Mouse (Mus musculus): Measurements from ENCODE around the gene Pxn. TPM values are rescaled to one million over a fixed set of nuclear protein-coding genes. Genes with fewer than 3 reads are reported as not detected.
"Not testable (repeated sequence)": the region's sequence is repeated elsewhere in the genome, so short reads cannot be mapped to it uniquely, and the experiment has no call there.

Pxn gene
- polyA plus RNA-seq, 1 experiment from 2014 or later, result 15.2 TPM

DNA sequence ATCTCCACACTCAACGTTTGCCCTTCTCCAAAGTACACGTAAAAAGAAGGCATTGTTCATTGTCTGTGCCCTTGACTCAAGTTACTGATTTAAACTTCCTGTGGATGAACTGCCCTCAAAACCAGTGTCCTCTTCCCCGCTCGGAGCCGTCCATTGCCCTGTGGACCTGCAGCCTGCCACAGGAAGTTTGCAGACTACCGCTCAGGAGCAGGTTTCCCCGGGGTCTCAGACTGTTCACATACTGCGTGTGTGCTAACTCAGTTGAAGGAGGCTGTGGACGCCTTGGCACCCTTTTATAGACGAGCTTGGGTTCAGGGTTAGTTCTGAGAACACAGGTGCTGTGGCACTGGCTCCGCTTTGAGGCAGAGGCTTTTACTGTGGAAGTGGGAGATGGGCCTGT lies 62.8 kb downstream of the Pxn start:
- Histone ChIP-seq H3K9me3 (replicated peaks) (no peaks in the 10 kb centered on the region), H3K4me2 (no peak overlapping the region; the same call in 1 of the 2 replicates), H3K9ac (no peak overlapping the region), H3K27me3 (no peaks in the 10 kb centered on the region), H3K27ac (replicated peaks) (peak overlapping the region; percentile 61), H3K4me3 (replicated peaks) (no peak overlapping the region), H3K4me1 (replicated peaks) (peaks cover 47% of the 10 kb centered on the region), H3K36me3 (replicated peaks) (peaks cover 27% of the 10 kb centered on the region)
- ATAC-seq (ENCODE audit: insufficient read depth), result no peak
- 59% methylated on average over 11 of the region's 11 CpGs for WGBS (ENCODE audit: insufficient replicate concordance)

DNA sequence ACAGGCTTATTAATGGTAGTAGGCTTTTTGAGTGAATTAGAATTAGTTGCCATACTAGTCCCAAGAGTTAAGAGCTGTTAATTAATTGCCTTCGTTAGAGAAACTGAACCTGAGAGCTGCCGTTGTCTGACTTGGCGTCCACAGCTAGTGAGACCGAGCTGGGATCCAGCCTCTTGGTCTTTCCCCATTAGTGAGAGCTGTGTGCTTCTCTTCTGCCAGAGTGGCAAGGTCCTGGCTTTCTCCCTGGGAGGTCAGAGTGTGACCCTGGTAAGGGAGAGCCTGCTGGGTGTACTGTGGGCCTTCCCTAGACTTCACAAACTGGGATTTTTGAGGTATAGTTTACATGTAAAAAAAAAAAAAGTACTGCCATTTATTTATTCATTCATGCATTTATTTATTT lies 63.2 kb downstream of the Pxn start:
- WGBS (ENCODE audit: insufficient replicate concordance), result 86% methylated on average over 4 of the region's 4 CpGs
- peak overlapping the region; percentile 61 for H3K27ac ChIP-seq (replicated peaks)
- ATAC-seq (ENCODE audit: insufficient read depth), result no peak
- no peak overlapping the region for H3K4me2 ChIP-seq
- H3K9me3 ChIP-seq (replicated peaks), result no peaks in the 10 kb centered on the region
- H3K36me3 ChIP-seq (replicated peaks), result peaks cover 31% of the 10 kb centered on the region
- peaks cover 43% of the 10 kb centered on the region for H3K4me1 ChIP-seq (replicated peaks)
- no peak overlapping the region for H3K4me3 ChIP-seq (replicated peaks)
- no peak overlapping the region for H3K9ac ChIP-seq
- H3K27me3 ChIP-seq, result no peaks in the 10 kb centered on the region

DNA sequence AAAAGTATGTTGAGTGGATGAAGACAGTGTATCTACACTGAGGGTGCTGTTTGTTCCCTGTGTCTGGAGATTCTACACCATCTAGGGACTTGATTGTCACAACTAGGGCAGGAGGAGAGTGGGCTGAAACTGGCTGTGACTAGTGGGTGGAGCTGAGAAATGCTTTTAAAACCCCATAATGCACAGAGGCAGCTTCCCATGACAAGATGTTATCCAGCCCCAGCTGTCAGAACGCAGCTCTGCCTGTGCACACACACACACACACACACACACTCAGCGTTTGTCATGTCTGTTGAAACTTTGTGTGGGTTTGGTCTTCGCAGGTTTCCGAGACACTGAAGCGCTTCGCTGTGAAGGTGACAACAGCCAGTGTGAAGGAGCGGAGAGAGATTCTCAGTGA lies 64.6 kb downstream of the Pxn start:
- H3K27ac ChIP-seq (replicated peaks), result no peak overlapping the region
- no peaks in the 10 kb centered on the region for H3K9me3 ChIP-seq (replicated peaks)
- H3K4me2 ChIP-seq, result no peak overlapping the region
- H3K4me1 ChIP-seq (replicated peaks), result peaks cover 32% of the 10 kb centered on the region
- no peak overlapping the region for H3K4me3 ChIP-seq (replicated peaks)
- H3K27me3 ChIP-seq, result no peaks in the 10 kb centered on the region
- no peak overlapping the region for H3K9ac ChIP-seq
- H3K36me3 ChIP-seq (replicated peaks), result peaks cover 44% of the 10 kb centered on the region
- WGBS (ENCODE audit: insufficient replicate concordance), result 84% methylated on average over 7 of the region's 7 CpGs
- no peak for ATAC-seq (ENCODE audit: insufficient read depth)

DNA sequence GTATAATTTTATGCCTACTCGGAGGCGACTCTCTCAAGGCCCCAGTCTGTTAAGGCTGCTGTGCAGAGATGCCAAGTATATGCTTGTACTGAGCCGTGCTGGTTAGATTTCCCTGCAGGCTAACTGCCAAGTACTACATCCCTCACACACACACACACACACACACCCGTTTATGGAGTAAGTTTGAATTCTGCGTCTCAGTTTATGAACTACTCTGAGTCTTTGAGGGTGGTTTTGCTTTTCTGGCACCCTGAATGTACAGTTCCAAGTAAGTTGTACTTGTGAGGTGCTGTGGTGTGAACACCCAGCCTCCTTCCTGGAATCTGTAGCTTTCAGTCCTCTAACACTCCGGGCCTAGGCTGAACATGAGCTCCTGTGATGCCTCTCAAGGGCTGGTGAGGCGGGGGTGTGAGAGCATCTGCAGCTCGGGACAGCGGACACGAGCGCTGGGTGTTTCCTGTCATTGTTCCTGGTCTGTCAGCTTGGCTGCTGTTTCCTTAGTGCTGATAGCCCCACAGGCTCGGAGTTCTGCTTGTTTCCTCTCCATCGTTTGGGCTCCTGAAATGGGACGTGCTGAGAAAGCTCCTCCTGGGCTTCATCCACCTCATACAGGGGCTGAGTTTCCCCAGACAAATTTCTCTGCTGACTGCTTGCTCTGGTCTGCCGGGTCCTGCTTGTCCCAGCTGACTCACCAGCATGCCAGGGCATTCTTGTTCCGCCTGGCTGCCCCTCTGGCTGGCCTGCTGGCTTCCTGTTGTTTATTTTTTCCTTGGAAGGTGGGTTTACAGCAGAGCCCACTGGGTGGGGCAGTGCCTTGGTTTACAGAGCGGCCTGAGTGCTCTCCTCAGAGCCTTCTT lies 66.4 kb downstream of the Pxn start:
- Histone ChIP-seq H3K27ac (replicated peaks) (peak overlapping the region; percentile 57; the same call in 1 of the 2 replicates), H3K4me2 (no peak overlapping the region), H3K27me3 (no peaks in the 10 kb centered on the region), H3K9me3 (replicated peaks) (no peaks in the 10 kb centered on the region), H3K36me3 (replicated peaks) (peaks cover 61% of the 10 kb centered on the region), H3K4me1 (replicated peaks) (peaks cover 15% of the 10 kb centered on the region), H3K4me3 (replicated peaks) (no peak overlapping the region), H3K9ac (no peak overlapping the region)
- WGBS (ENCODE audit: insufficient replicate concordance), result 54% methylated on average over 17 of the region's 17 CpGs
- ATAC-seq (ENCODE audit: insufficient read depth), result peak; percentile 32; the same call in 1 of the 2 replicates

DNA sequence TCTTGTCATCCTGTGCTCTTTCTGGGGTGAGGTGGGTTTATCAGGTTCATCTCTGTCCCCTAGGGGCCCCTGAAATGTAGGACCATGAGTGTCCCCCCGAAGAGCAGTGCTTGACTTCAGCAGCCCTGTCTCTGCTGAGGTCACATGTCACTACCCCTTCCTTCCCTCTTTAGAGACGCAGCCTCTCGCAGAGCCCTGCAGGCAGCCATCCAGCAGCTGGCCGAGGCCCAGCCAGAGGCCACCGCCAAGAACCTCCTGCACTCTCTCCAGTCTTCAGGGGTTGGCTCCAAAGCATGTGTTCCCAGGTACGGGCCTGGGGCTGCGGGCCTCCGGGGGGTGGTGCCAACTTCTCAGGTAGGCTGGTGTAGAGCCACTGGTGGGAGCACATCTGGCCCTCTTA lies 68.5 kb downstream of the Pxn start:
- Histone ChIP-seq H3K9ac (no peak overlapping the region), H3K4me3 (replicated peaks) (no peak overlapping the region), H3K4me2 (no peak overlapping the region), H3K4me1 (replicated peaks) (no peaks in the 10 kb centered on the region), H3K9me3 (replicated peaks) (no peaks in the 10 kb centered on the region), H3K27me3 (no peaks in the 10 kb centered on the region), H3K27ac (replicated peaks) (no peak overlapping the region), H3K36me3 (replicated peaks) (peaks cover 82% of the 10 kb centered on the region)
- WGBS (ENCODE audit: insufficient replicate concordance), result 67% methylated on average over 8 of the region's 8 CpGs
- ATAC-seq (ENCODE audit: insufficient read depth), result no peak

DNA sequence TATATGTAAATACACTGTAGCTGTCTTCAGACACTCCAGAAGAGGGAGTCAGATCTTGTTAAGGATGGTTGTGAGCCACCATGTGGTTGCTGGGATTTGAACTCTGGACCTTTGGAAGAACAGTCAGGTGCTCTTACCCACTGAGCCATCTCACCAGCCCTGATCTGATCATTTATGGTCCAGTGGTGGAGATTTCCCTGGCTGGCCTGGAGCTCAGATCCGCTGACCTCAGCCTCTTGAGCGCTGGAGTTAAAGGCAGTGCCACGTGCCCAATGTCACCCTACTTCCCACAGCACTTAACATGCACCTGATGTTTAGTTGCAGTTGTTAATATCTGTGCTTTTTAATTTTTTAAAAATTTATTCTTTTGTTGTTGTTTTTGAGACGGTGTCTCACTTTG lies 71.2 kb downstream of the Pxn start:
- H3K9ac ChIP-seq; H3K4me1 ChIP-seq (replicated peaks); H3K27ac ChIP-seq (replicated peaks); ATAC-seq (ENCODE audit: insufficient read depth); H3K4me3 ChIP-seq (replicated peaks); H3K9me3 ChIP-seq (replicated peaks); H3K27me3 ChIP-seq; H3K4me2 ChIP-seq: not testable (repeated sequence)
- WGBS (ENCODE audit: insufficient replicate concordance), result 85% methylated on average over 4 of the region's 4 CpGs
- H3K36me3 ChIP-seq (replicated peaks), result peaks cover 94% of the 10 kb centered on the region

DNA sequence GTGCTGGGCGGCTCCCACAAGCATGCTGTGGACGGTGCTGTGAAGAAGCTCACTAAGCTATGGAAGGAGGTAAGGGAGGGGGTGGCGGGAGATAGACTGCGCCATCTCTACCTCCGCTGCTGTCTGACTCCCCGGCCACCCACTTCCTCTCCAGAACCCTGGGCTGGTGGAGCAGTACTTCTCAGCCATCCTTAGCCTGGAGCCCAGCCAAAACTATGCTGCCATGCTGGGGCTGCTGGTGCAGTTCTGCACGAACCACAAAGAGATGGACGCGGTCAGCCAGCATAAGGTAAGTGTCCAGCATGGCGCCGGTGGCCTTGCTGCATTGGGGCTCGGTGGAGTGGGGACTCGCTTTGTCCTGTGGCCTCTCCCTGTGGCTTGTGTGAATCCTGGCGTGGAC lies 72.4 kb downstream of the Pxn start:
- Histone ChIP-seq H3K4me3 (replicated peaks) (no peak overlapping the region), H3K27me3 (no peaks in the 10 kb centered on the region), H3K9me3 (replicated peaks) (no peaks in the 10 kb centered on the region), H3K9ac (no peak overlapping the region), H3K27ac (replicated peaks) (no peak overlapping the region), H3K36me3 (replicated peaks) (peaks cover 97% of the 10 kb centered on the region), H3K4me1 (replicated peaks) (no peaks in the 10 kb centered on the region), H3K4me2 (no peak overlapping the region)
- ATAC-seq (ENCODE audit: insufficient read depth), result no peak
- WGBS (ENCODE audit: insufficient replicate concordance), result 83% methylated on average over 14 of the region's 14 CpGs

DNA sequence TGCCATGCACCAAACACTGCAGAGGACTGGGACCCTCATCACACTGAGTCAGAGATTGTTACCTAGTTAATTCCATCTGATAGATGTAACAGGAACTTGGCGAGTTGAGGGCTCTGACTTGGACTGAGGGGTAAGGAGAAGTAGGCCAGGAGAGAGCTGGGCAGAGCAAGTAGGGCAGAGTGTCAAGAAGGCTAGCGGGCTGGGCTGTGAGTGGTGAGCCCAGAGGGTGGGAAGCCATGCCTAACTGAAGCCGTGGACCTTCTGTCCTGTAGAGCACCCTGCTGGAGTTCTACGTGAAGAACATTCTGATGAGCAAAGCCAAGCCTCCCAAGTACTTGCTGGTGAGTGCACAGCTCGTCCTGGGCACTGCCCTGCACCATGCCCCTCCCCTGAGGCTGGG lies 72.9 kb downstream of the Pxn start:
- Histone ChIP-seq H3K4me1 (replicated peaks) (no peaks in the 10 kb centered on the region), H3K4me2 (no peak overlapping the region), H3K27me3 (no peaks in the 10 kb centered on the region), H3K27ac (replicated peaks) (no peak overlapping the region), H3K36me3 (replicated peaks) (peaks cover 98% of the 10 kb centered on the region), H3K9me3 (replicated peaks) (no peaks in the 10 kb centered on the region), H3K9ac (no peak overlapping the region), H3K4me3 (replicated peaks) (no peak overlapping the region)
- 79% methylated on average over 5 of the region's 5 CpGs for WGBS (ENCODE audit: insufficient replicate concordance)
- no peak for ATAC-seq (ENCODE audit: insufficient read depth)

DNA sequence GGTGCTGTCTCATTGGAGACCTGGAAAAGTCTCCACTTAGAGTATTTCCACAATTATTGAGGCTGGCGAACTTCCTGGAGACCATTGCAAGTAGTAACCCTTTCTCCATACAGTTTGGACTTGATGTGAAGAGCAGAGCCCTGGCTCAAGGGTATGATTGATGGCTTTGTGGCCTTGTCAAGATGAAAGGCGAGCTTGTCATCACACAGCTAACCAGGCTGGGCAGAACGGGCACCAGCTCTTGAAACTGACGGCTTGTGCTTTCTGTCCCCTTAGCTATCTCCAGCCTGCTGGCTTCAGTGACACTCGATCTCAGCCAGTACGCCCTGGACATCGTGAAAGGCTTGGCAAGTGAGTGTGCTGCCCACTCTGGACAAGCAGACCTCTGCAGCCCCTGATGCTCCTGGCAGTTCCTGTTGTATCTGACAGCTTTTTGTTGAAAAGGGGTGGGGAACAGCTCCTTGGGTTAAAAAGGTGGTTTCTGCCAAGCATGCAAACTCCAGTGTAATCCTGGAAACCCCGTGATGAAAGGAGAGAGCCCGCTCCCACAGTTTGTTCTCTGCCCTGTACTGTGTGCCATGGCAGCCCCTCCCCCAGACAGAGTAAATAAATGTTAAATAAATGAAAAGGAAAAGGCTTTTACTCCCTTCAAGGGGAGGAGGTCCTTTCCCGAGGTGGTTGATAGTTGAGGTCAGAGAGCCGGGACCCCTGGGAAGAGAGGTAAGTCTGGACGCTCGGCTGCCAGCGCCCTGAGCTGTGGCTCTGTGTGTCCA lies 73.9 kb downstream of the Pxn start:
- Histone ChIP-seq H3K4me2 (no peak overlapping the region), H3K4me3 (replicated peaks) (no peak overlapping the region), H3K36me3 (replicated peaks) (peaks cover 98% of the 10 kb centered on the region), H3K9me3 (replicated peaks) (no peaks in the 10 kb centered on the region), H3K27me3 (no peaks in the 10 kb centered on the region), H3K27ac (replicated peaks) (no peak overlapping the region), H3K4me1 (replicated peaks) (no peaks in the 10 kb centered on the region), H3K9ac (no peak overlapping the region)
- WGBS (ENCODE audit: insufficient replicate concordance), result 73% methylated on average over 14 of the region's 14 CpGs
- no peak for ATAC-seq (ENCODE audit: insufficient read depth)

DNA sequence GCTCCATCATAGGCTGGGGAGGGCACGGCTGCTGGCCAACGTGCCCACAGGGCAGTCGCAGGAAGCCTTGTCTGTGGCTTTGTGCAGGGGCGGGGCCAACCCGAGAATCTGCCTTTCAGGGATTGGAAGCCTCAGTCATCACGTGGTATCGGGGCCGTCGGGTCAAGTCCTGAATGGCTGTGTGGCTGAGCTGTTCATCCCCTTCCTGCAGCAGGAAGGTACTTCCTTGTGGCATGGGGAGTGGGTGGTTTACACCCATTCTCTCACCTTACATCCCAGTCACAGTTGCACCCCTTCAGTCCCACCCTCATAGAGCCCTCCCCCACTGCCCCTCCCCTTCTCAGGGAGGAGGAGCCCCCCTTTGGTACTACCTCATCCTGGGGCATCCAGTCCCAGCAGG lies 75.2 kb downstream of the Pxn start:
- Histone ChIP-seq H3K4me3 (replicated peaks) (no peak overlapping the region), H3K4me2 (no peak overlapping the region)
- no peak for ATAC-seq (ENCODE audit: insufficient read depth)

DNA sequence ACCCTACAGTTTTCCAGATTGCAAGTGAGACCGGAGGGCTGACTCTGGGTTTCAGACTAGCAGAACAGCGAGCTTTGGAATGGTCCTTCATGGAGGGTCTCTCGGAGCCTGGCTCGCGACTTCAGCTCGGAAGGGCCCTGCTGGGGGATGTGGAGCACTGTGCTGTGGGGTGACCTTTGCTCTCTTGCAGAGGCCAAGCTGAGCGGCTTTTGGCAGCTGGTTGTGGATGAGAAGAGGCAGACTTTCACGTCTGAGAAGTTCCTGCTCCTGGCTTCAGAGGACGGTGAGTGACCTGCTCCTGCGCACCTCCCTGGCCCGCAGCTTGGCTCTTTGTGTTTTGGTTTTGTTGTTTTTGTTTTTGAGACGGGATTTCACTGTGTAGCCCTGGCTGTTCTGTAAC lies 79.1 kb downstream of the Pxn start:
- WGBS (ENCODE audit: insufficient replicate concordance), result 80% methylated on average over 12 of the region's 12 CpGs

More for the DNA sequence above, 75.2 kb downstream of the Pxn start:
- Histone ChIP-seq H3K27me3 (no peaks in the 10 kb centered on the region), H3K9ac (no peak overlapping the region), H3K27ac (replicated peaks) (no peak overlapping the region), H3K9me3 (replicated peaks) (no peaks in the 10 kb centered on the region), H3K36me3 (replicated peaks) (peaks cover 99% of the 10 kb centered on the region), H3K4me1 (replicated peaks) (no peaks in the 10 kb centered on the region)
- 88% methylated on average over 9 of the region's 9 CpGs for WGBS (ENCODE audit: insufficient replicate concordance)

More for the DNA sequence above, 79.1 kb downstream of the Pxn start:
- H3K27me3 ChIP-seq, result no peaks in the 10 kb centered on the region
- no peak overlapping the region for H3K4me3 ChIP-seq (replicated peaks)
- ATAC-seq (ENCODE audit: insufficient read depth), result no peak
- H3K4me2 ChIP-seq, result no peak overlapping the region
- no peak overlapping the region for H3K9ac ChIP-seq
- no peaks in the 10 kb centered on the region for H3K9me3 ChIP-seq (replicated peaks)
- no peaks in the 10 kb centered on the region for H3K4me1 ChIP-seq (replicated peaks)
- no peak overlapping the region for H3K27ac ChIP-seq (replicated peaks)
- peaks cover 96% of the 10 kb centered on the region for H3K36me3 ChIP-seq (replicated peaks)
